Mouse (Mus musculus) C2C12 (cell line): ENCODE measurements at regions not wholly inside any gene's neighbourhood (a gene's known extent, or its start where the extent isn't known, plus 50 kb on each side); places are given as distances from the start of the nearest gene placed in this dataset.

Source experiments
- H3K27me3 ChIP-seq: one replicate; pipeline ENCODE4 v1.6.1; 2011; ENCODE audit not compliant: control insufficient read depth, insufficient read depth, insufficient read length
- H3K36me3 ChIP-seq: one replicate; pipeline ENCODE4 v1.6.1; 2011; ENCODE audit not compliant: control insufficient read depth, insufficient read depth
- H3K4me3 ChIP-seq: one replicate; pipeline ENCODE4 v1.5.1; 2011; ENCODE audit warnings: mild to moderate bottlenecking, control low read depth; ENCODE audit not compliant: poor library complexity, insufficient read depth, severe bottlenecking
- H3K79me2 ChIP-seq: one replicate; pipeline ENCODE4 v1.6.1; 2011; ENCODE audit not compliant: control insufficient read depth, insufficient read depth
- H3K79me3 ChIP-seq: one replicate; pipeline ENCODE4 v1.6.1; 2011; ENCODE audit warnings: low read depth, control low read depth
- H3ac ChIP-seq: one replicate; pipeline ENCODE3; 2011; ENCODE audit warnings: low read depth; ENCODE audit not compliant: control insufficient read depth, insufficient read length
- CEBPB ChIP-seq: IDR thresholded peaks from one replicate; pipeline ENCODE4 v1.6.1; 2011; ENCODE audit warnings: low read depth, mild to moderate bottlenecking, control low read depth, moderate library complexity
- CTCF ChIP-seq: IDR thresholded peaks from one replicate; pipeline ENCODE4 v1.5.1; 2011; ENCODE audit not compliant: control insufficient read depth, insufficient read depth, insufficient read length
- FOSL1 ChIP-seq: IDR thresholded peaks from one replicate; pipeline ENCODE4 v1.8.0; 2011; ENCODE audit warnings: mild to moderate bottlenecking, low read length; ENCODE audit not compliant: poor library complexity, insufficient read depth, severe bottlenecking
- MAX ChIP-seq: IDR thresholded peaks from one replicate; pipeline ENCODE4 v1.6.1; 2011; ENCODE audit warnings: mild to moderate bottlenecking, control low read depth
- MYOD1 ChIP-seq: IDR thresholded peaks from one replicate; pipeline ENCODE4 v1.6.1; 2011; ENCODE audit warnings: low read depth; ENCODE audit not compliant: control insufficient read depth, insufficient read length
- MYOG ChIP-seq: IDR thresholded peaks from one replicate; pipeline ENCODE4 v1.6.1; 2011; ENCODE audit not compliant: control insufficient read depth, insufficient read length; ENCODE audit errors: extremely low read depth
- USF1 ChIP-seq: IDR thresholded peaks from one replicate; pipeline ENCODE4 v1.6.1; 2011; ENCODE audit warnings: low read depth, mild to moderate bottlenecking, control low read depth, moderate library complexity

- Histone ChIP-seq H3K79me3 (no peaks in the 10 kb centered on the region), H3K27me3 (no peaks in the 10 kb centered on the region), H3K79me2 (no peaks in the 10 kb centered on the region), H3K36me3 (no peaks in the 10 kb centered on the region), H3ac (no peak overlapping the region), H3K4me3 (no peak overlapping the region)
- no peak for TF ChIP-seq CEBPB
- no peak for TF ChIP-seq MYOD1
- no peak for TF ChIP-seq FOSL1
- TF ChIP-seq CTCF, result no peak
- no peak for TF ChIP-seq USF1
- TF ChIP-seq MAX, result no peak
- no peak for TF ChIP-seq MYOG
Measured at GRCm38 (mm10) chr8:89309591-89309990, 265.6 kb upstream of the Sall1 start.

GRCm38 (mm10) chr8:89308950-89309349 lies 265.0 kb upstream of the Sall1 start:
- TF ChIP-seq FOSL1 (no peak), USF1 (no peak), MAX (no peak), MYOG (no peak), CTCF (no peak), MYOD1 (no peak), CEBPB (no peak)
- Histone ChIP-seq H3K4me3 (no peak overlapping the region), H3K79me3 (no peaks in the 10 kb centered on the region), H3K27me3 (no peaks in the 10 kb centered on the region), H3K79me2 (no peaks in the 10 kb centered on the region), H3K36me3 (no peaks in the 10 kb centered on the region), H3ac (no peak overlapping the region)

DNA sequence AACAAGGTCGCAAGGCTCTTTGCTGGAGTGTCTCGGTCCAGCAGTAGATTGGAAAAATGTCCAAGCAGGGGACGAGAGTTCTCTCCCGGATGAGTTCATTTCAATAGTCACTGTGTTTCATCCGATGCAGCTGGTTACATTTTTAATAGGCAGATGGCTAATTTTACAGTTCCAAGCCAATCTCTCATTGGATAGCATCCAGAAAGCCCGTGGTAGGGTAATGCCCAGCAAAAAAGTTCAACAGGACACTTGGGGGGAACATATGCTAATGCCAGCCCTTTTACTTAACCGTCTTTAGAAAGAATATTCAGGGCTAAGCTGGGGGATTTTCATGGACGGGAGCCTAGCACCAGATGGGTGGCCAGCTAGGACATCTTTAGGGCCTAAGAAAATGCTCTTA lies 264.6 kb upstream of the Sall1 start:
- Histone ChIP-seq H3K27me3 (no peaks in the 10 kb centered on the region), H3K36me3 (no peaks in the 10 kb centered on the region), H3K79me3 (no peaks in the 10 kb centered on the region), H3K79me2 (no peaks in the 10 kb centered on the region), H3K4me3 (no peak overlapping the region), H3ac (no peak overlapping the region)
- TF ChIP-seq CTCF (no peak), CEBPB (no peak), USF1 (no peak), MYOD1 (no peak), FOSL1 (no peak), MAX (no peak), MYOG (no peak)

- TF ChIP-seq CEBPB (no peak), MYOD1 (no peak), CTCF (no peak), USF1 (no peak), MAX (no peak), MYOG (no peak), FOSL1 (no peak)
- no peaks in the 10 kb centered on the region for H3K27me3 ChIP-seq
- H3K4me3 ChIP-seq, result no peak overlapping the region
- no peaks in the 10 kb centered on the region for H3K79me3 ChIP-seq
- H3ac ChIP-seq, result no peak overlapping the region
- no peaks in the 10 kb centered on the region for H3K36me3 ChIP-seq
- H3K79me2 ChIP-seq, result no peaks in the 10 kb centered on the region
Measured at GRCm38 (mm10) chr8:89307601-89308000, 263.6 kb upstream of the Sall1 start.

GRCm38 (mm10) chr8:89307085-89307484 lies 263.1 kb upstream of the Sall1 start:
- Histone ChIP-seq H3K79me2 (no peaks in the 10 kb centered on the region), H3K79me3 (no peaks in the 10 kb centered on the region), H3K4me3 (no peak overlapping the region), H3K36me3 (no peaks in the 10 kb centered on the region), H3K27me3 (no peaks in the 10 kb centered on the region), H3ac (no peak overlapping the region)
- TF ChIP-seq MYOG, result no peak

- no peaks in the 10 kb centered on the region for H3K36me3 ChIP-seq
- TF ChIP-seq CEBPB (no peak), MYOG (no peak), MAX (no peak), FOSL1 (no peak), USF1 (no peak), CTCF (no peak), MYOD1 (no peak)
- H3K27me3 ChIP-seq, result no peaks in the 10 kb centered on the region
- no peaks in the 10 kb centered on the region for H3K79me3 ChIP-seq
- H3ac ChIP-seq, result no peak overlapping the region
- no peaks in the 10 kb centered on the region for H3K79me2 ChIP-seq
- no peak overlapping the region for H3K4me3 ChIP-seq
Measured at GRCm38 (mm10) chr8:89304116-89304515, 260.2 kb upstream of the Sall1 start.
